Mouse (Mus musculus) hindbrain, embryonic 12.5 days (tissue): Measurements from ENCODE around the gene Map3k14. TPM values are rescaled to one million over a fixed set of nuclear protein-coding genes. Genes with fewer than 3 reads are reported as not detected.

ENCODE experiments used
- ATAC-seq: fragments of 200-750 bp; cut with Nextera tagmentation; 2 replicates; pipeline ENCODE4 v1.8.0; 2017; ENCODE audit warnings: moderate TSS enrichment; ENCODE audit not compliant: low FRiP score
- H3K27ac ChIP-seq: fragments of 300-500 bp; sonication (generic); 2 replicates; pipeline ENCODE4 v1.5.1; 2016; ENCODE audit warnings: mild to moderate bottlenecking
- H3K27me3 ChIP-seq: fragments of 300-500 bp; sonication (generic); 2 replicates; pipeline ENCODE4 v1.6.1; 2016; ENCODE audit warnings: mild to moderate bottlenecking
- H3K36me3 ChIP-seq: fragments of 300-500 bp; sonication (generic); 2 replicates; pipeline ENCODE4 v1.6.1; 2016; ENCODE audit warnings: mild to moderate bottlenecking
- H3K4me1 ChIP-seq: fragments of 300-500 bp; sonication (generic); 2 replicates; pipeline ENCODE4 v1.6.1; 2016
- H3K4me2 ChIP-seq: fragments of 300-500 bp; sonication (generic); replicated peaks from 2 replicates; pipeline ENCODE4 v1.6.1; 2016; ENCODE audit warnings: mild to moderate bottlenecking
- H3K4me3 ChIP-seq: fragments of 300-500 bp; sonication (generic); 2 replicates; pipeline ENCODE4 v1.5.1; 2016; ENCODE audit warnings: mild to moderate bottlenecking
- H3K9ac ChIP-seq: fragments of 300-500 bp; sonication (generic); 2 replicates; pipeline ENCODE4 v1.6.1; 2016; ENCODE audit warnings: mild to moderate bottlenecking, moderate library complexity
- H3K9me3 ChIP-seq: fragments of 300-500 bp; sonication (generic); replicated peaks from 2 replicates; pipeline ENCODE4 v1.6.1; 2016; ENCODE audit warnings: mild to moderate bottlenecking
- WGBS: fragments of 180-500 bp; shearing (Covaris S2); methylation state at CpG from one replicate; pipeline ENCODE4 v1.1.7; 2016; 5-methylcytosine and 5-hydroxymethylcytosine counted together
- polyA plus RNA-seq: library from polyadenylated mRNA; unstranded; fragments of >200 nt; fragmentation: Nextera tagmentation; extraction: Ambion mirVana; gene quantifications from 2 replicates; pipeline ENCODE4 v1.2.1, GENCODE M21; 2016

Map3k14 gene
- polyA plus RNA-seq, 1 experiment from 2014 or later = 3.9 TPM

- H3K27me3 ChIP-seq = no peaks in the 10 kb centered on the region
- H3K4me3 ChIP-seq = no peak overlapping the region
- H3K4me1 ChIP-seq = peaks cover 7% of the 10 kb centered on the region; the same call in 1 of the 2 replicates
- no peak for ATAC-seq
- no peak overlapping the region for H3K9ac ChIP-seq
- H3K36me3 ChIP-seq = no peaks in the 10 kb centered on the region
- no peak overlapping the region for H3K4me2 ChIP-seq
- no peaks in the 10 kb centered on the region for H3K9me3 ChIP-seq
- 92% methylated on average over 5 of the region's 5 CpGs for WGBS
- H3K27ac ChIP-seq = no peak overlapping the region
These were observed 13.7 kb downstream of the Map3k14 start for GRCm38 (mm10) chr11:103253605-103254004.

DNA sequence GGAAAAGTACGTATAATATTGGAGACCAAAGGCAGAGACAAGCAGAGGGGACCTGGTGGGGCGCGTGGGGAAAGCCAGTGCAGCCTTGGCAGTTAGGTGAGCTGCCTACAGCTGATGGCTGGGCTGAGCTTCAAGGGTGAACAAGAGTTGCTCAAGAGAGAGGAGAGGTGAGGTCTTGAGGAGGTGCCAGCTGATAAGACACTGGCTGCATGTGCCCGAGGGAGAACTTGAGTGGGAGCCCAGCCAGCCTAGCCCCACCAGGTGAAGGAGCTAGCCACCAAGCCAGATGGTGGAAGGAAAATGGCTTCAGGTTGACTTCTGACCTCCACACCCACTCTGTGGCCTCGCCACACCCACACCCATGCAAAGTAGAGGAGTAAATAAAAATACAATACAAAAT, 14.9 kb downstream of the Map3k14 start:
- Histone ChIP-seq H3K4me1 (peaks cover 15% of the 10 kb centered on the region), H3K4me2 (no peak overlapping the region), H3K27ac (no peak overlapping the region), H3K4me3 (no peak overlapping the region), H3K9ac (no peak overlapping the region), H3K27me3 (no peaks in the 10 kb centered on the region), H3K36me3 (no peaks in the 10 kb centered on the region), H3K9me3 (no peaks in the 10 kb centered on the region)
- WGBS = 93% methylated on average over 5 of the region's 5 CpGs
- no peak for ATAC-seq

DNA sequence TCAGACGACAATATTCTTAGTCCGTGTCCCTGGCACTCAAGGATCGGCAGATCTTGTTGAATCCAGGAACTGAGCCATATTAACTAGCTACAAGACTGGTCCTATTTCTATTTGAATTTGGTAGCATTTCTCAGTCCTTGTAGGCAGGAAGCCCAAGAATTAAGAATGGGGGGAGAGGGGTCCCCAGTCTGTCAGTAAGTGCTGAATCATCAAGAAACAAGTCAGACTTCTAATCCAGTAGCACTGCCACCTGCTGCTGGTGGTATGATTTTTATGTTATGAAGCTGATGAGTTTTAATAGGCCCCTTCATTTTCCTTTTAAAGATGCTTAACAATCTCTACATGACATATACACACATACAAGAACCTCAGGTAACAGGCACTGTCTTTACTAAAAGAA, 16.9 kb downstream of the Map3k14 start:
- Histone ChIP-seq H3K36me3 (no peaks in the 10 kb centered on the region), H3K9ac (no peak overlapping the region), H3K4me3 (no peak overlapping the region), H3K27ac (no peak overlapping the region), H3K4me2 (no peak overlapping the region), H3K4me1 (peaks cover 29% of the 10 kb centered on the region), H3K27me3 (no peaks in the 10 kb centered on the region), H3K9me3 (no peaks in the 10 kb centered on the region)
- ATAC-seq = no peak
- WGBS = 97% methylated on average over 3 of the region's 3 CpGs

DNA sequence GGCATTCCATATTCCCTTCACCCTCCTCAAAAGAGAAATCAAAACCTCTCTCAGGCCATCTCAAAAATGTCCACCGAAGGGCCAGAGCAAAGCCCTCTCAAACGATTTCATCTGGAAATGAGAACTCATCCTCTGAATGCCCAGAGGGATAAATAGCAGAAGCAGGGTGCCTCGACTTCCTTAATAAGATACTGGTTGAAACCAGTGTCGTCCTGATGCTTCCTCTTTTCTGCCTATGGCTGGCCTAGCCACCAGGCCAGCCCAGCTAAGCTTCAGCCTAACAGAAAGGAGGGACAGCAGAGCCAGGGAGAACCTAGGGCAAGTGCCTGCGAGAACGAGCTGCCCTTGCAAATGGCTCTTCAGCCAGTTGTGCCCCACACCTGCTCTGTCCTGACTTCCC, 17.8 kb downstream of the Map3k14 start:
- H3K4me3 ChIP-seq = no peak overlapping the region
- no peaks in the 10 kb centered on the region for H3K36me3 ChIP-seq
- H3K9ac ChIP-seq = no peak overlapping the region
- no peak overlapping the region for H3K27ac ChIP-seq
- no peaks in the 10 kb centered on the region for H3K9me3 ChIP-seq
- WGBS = 74% methylated on average over 6 of the region's 6 CpGs
- no peak for ATAC-seq
- H3K4me1 ChIP-seq = peaks cover 34% of the 10 kb centered on the region
- H3K27me3 ChIP-seq = no peaks in the 10 kb centered on the region
- H3K4me2 ChIP-seq = no peak overlapping the region

DNA sequence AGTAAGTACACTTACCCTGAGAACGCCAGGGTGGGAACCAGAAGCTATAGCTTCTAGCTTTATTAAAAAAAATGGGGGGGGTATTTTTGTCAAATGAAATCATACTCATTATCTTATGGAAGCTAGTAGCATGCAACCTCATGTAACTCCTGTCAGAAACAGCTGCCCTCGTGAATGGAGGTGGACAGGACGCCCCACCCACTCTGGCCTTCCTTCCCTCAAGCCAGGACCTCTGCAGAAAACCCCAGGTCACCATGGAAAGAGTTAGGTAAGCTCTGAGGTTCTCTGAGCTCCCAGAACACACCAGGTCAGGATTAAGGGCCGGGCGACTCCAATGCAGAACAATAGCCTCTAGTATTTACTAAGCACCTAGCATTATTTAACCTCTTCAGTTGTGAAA, 18.4 kb downstream of the Map3k14 start:
- Histone ChIP-seq H3K27me3 (no peaks in the 10 kb centered on the region), H3K9me3 (no peaks in the 10 kb centered on the region), H3K27ac (no peak overlapping the region), H3K4me3 (no peak overlapping the region), H3K9ac (no peak overlapping the region), H3K4me2 (no peak overlapping the region), H3K36me3 (no peaks in the 10 kb centered on the region), H3K4me1 (peaks cover 35% of the 10 kb centered on the region)
- no peak for ATAC-seq
- 67% methylated on average over 5 of the region's 5 CpGs for WGBS

GRCm38 (mm10) chr11:103247504-103248177, 19.6 kb downstream of the Map3k14 start:
- H3K27me3 ChIP-seq = no peaks in the 10 kb centered on the region
- H3K4me3 ChIP-seq = no peak overlapping the region
- H3K9ac ChIP-seq = no peak overlapping the region
- H3K9me3 ChIP-seq = no peaks in the 10 kb centered on the region
- ATAC-seq = peak; percentile 35; the same call in 1 of the 2 replicates
- no peak overlapping the region for H3K4me2 ChIP-seq
- peak overlapping the region; percentile 44 for H3K27ac ChIP-seq
- H3K4me1 ChIP-seq = peaks cover 35% of the 10 kb centered on the region
- WGBS = 78% methylated on average over 11 of the region's 11 CpGs
- no peaks in the 10 kb centered on the region for H3K36me3 ChIP-seq

DNA sequence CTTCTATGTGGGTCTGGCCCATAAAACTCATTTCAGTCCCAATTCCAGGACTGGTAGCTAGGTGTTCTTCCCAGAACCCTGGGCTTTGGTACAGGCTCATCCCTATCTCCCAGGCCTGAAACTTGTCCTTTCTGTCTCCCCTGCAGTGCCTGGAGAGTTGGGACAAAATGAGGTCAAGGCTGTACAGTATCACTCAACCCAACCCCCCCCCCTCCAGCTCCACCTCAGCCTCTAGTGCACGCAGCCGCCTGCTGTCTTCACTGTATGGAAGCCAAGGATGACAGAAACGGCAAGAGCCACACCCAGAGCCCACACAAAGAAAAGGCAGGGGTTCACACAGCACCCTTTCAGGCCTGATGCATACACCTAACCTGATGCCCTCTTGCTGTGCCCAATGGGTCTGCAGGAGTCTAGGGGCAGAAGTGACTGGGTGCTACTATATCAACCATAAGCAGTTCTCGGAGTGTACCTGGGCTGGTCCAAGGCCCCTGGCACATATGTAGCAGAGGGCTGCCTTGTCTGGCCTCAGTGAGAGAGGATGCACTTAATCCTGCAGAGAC, 20.5 kb downstream of the Map3k14 start:
- Histone ChIP-seq H3K9me3 (no peaks in the 10 kb centered on the region), H3K27ac (no peak overlapping the region), H3K4me1 (peaks cover 35% of the 10 kb centered on the region), H3K4me2 (no peak overlapping the region), H3K4me3 (no peak overlapping the region), H3K9ac (no peak overlapping the region), H3K27me3 (no peaks in the 10 kb centered on the region), H3K36me3 (no peaks in the 10 kb centered on the region)
- ATAC-seq = no peak
- WGBS = 79% methylated on average over 4 of the region's 4 CpGs

- Histone ChIP-seq H3K9ac (no peak overlapping the region), H3K36me3 (no peaks in the 10 kb centered on the region), H3K4me3 (no peak overlapping the region), H3K27me3 (no peaks in the 10 kb centered on the region), H3K4me1 (peaks cover 35% of the 10 kb centered on the region), H3K9me3 (no peaks in the 10 kb centered on the region), H3K27ac (no peak overlapping the region), H3K4me2 (no peak overlapping the region)
- no peak for ATAC-seq
- 80% methylated on average over 10 of the region's 10 CpGs for WGBS
These were observed 21.1 kb downstream of the Map3k14 start for GRCm38 (mm10) chr11:103246081-103246730.

DNA sequence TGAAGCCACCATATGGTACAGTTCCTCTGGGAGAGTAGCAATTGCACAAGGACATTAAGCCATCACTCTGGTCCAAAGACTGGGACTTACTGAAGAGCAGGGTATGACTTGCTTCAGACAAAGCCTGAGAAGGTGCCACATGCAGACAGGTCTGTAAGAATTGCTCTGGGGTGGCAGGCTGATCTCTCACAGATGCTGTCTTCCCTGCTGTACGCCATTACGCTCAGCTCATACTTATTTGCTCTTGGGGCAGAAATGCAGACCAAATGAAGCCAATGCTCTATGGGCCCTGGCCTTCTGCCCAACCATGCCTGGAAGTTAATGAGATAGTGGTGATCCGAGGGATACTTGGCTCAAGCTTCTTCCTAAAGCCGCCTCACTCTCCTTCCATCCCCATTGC, 22.4 kb downstream of the Map3k14 start:
- 0 out of 2 replicates have a peak overlapping the region, but pooled peaks have one; percentile 25 for H3K27ac ChIP-seq
- no peak overlapping the region for H3K4me3 ChIP-seq
- 95% methylated on average over 4 of the region's 4 CpGs for WGBS
- H3K27me3 ChIP-seq = no peaks in the 10 kb centered on the region
- H3K9me3 ChIP-seq = no peaks in the 10 kb centered on the region
- H3K4me2 ChIP-seq = no peak overlapping the region
- peaks cover 35% of the 10 kb centered on the region for H3K4me1 ChIP-seq
- no peak for ATAC-seq
- H3K36me3 ChIP-seq = peaks cover 6% of the 10 kb centered on the region; the same call in 1 of the 2 replicates
- H3K9ac ChIP-seq = no peak overlapping the region

GRCm38 (mm10) chr11:103240740-103241139, 26.5 kb downstream of the Map3k14 start:
- Histone ChIP-seq H3K9ac (no peak overlapping the region), H3K27ac (no peak overlapping the region), H3K4me2 (no peak overlapping the region), H3K4me3 (no peak overlapping the region), H3K9me3 (no peaks in the 10 kb centered on the region), H3K4me1 (peaks cover 7% of the 10 kb centered on the region; the same call in 1 of the 2 replicates), H3K36me3 (peaks cover 44% of the 10 kb centered on the region), H3K27me3 (no peaks in the 10 kb centered on the region)
- WGBS = 53% methylated on average over 7 of the region's 7 CpGs
- ATAC-seq = no peak

DNA sequence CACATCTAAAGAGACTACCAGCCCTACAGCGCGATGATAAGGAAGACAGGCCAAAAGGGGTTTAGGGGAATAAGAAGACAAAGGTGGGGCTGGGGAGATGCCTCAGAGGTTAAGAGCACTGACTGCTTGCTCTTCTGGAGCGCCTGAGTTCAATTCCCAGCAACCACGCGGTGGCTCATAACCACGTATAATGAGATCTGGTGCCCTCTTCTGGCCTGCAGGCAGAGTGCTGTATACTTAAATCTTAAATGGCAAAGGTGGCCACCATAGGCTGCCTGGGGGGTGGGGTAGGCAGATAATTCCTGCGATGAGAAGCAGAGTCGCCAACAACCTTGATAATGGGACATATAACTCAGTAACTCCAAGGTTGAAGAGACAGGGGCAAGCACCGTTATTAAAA, 29.5 kb downstream of the Map3k14 start:
- Histone ChIP-seq H3K36me3 (peaks cover 49% of the 10 kb centered on the region), H3K9ac (no peak overlapping the region), H3K4me1 (no peaks in the 10 kb centered on the region; the same call in 1 of the 2 replicates), H3K4me2 (no peak overlapping the region), H3K9me3 (no peaks in the 10 kb centered on the region), H3K27me3 (no peaks in the 10 kb centered on the region), H3K27ac (no peak overlapping the region), H3K4me3 (no peak overlapping the region)
- ATAC-seq = no peak
- 80% methylated on average over 9 of the region's 9 CpGs for WGBS

DNA sequence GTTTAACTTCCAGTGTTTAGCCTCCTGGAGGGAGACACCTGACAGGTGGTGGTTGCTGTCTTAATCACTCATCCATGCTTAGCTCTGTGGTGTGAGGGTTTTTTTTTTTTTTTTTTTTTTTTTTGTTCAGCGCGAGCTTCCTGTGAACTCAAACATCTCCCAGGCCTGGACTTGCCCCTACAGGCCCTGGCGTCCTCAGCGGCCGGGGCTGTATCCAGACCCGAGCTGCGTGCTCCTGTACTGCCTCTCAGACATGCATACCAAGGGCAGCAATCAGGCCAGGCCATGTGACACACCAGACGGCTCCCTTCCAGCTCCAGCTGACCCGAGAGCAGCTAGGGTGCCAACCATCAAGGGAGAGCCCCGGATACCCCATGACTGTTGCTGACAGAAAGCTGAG, 30.4 kb downstream of the Map3k14 start:
- Histone ChIP-seq H3K36me3 (peaks cover 49% of the 10 kb centered on the region), H3K4me1 (no peaks in the 10 kb centered on the region; the same call in 1 of the 2 replicates), H3K4me2 (no peak overlapping the region), H3K4me3 (no peak overlapping the region), H3K27ac (no peak overlapping the region), H3K9me3 (no peaks in the 10 kb centered on the region), H3K9ac (no peak overlapping the region), H3K27me3 (no peaks in the 10 kb centered on the region)
- 85% methylated on average over 10 of the region's 10 CpGs for WGBS
- ATAC-seq = no peak
